9 mouse cellular contexts compared by ENCODE assay signal in genomic region chr10:122008731-122009391, GRCm38 (mm10). TPM values are rescaled to one million over a fixed set of nuclear protein-coding genes. Genes with fewer than 3 reads are reported as not detected.
DNase-seq lines count a peak whose midpoint lies in the region; ATAC-seq lines count a peak whose summit lies in the region.
"Had no signal": no experiment of that assay in that cellular context is flagged by ENCODE, and none has a peak within 500 bp of the region (broad histone marks: within the 10 kb centered on the region; RNA-seq: fewer than 3 reads in every experiment).

No protein-coding gene starts in this region.

- no peak overlapping the region for H3K9ac ChIP-seq in forebrain, embryonic 16.5 days (replicated peaks; ENCODE audit: low read depth, low read length)
- no peak overlapping the region for H3K9ac ChIP-seq in forebrain, embryonic 13.5 days
- H3K9ac ChIP-seq in midbrain, embryonic 11.5 days (ENCODE audit: low read length) = no peak overlapping the region

- no peaks in the 10 kb centered on the region for H3K27me3 ChIP-seq in forebrain, embryonic 16.5 days (replicated peaks; ENCODE audit: control insufficient read depth, insufficient read depth, low read length)
- no peaks in the 10 kb centered on the region for H3K27me3 ChIP-seq in forebrain, embryonic 13.5 days
- H3K27me3 ChIP-seq in limb, embryonic 10.5 days (ENCODE audit: low read depth, poor library complexity, severe bottlenecking) = no peaks in the 10 kb centered on the region
- H3K27me3 ChIP-seq in midbrain, embryonic 11.5 days (ENCODE audit: control insufficient read depth, insufficient read depth, low read length) = no peaks in the 10 kb centered on the region
- H3K27me3 ChIP-seq: CH12.LX had no signal

- H3K4me3 ChIP-seq in forebrain, embryonic 16.5 days (replicated peaks; ENCODE audit: low read length) = no peak overlapping the region
- no peak overlapping the region for H3K4me3 ChIP-seq in forebrain, embryonic 13.5 days
- H3K4me3 ChIP-seq in limb, embryonic 10.5 days = no peak overlapping the region
- H3K4me3 ChIP-seq in midbrain, embryonic 11.5 days (ENCODE audit: low read depth, low read length) = no peak overlapping the region

- no peak overlapping the region for H3K4me2 ChIP-seq in forebrain, embryonic 16.5 days (ENCODE audit: low read length)
- no peak overlapping the region for H3K4me2 ChIP-seq in forebrain, embryonic 13.5 days
- H3K4me2 ChIP-seq in midbrain, embryonic 11.5 days = no peak overlapping the region

- WGBS in forebrain, embryonic 16.5 days = 60% methylated on average over 12 of the region's 12 CpGs
- 71% methylated on average over 12 of the region's 12 CpGs for WGBS in forebrain, embryonic 13.5 days
- 73% methylated on average over 12 of the region's 12 CpGs for WGBS in limb, embryonic 10.5 days
- 72% methylated on average over 12 of the region's 12 CpGs for WGBS in midbrain, embryonic 11.5 days

- intact Hi-C loops in heart, postnatal 10 days (cut with DNase I) = loop anchor here (5.0 kb wide), 1 partner anchor 38 kb away; the partner anchor contains the start of gene Srgap1

- H3K36me3 ChIP-seq in forebrain, embryonic 16.5 days (ENCODE audit: control insufficient read depth, insufficient read depth) = no peaks in the 10 kb centered on the region
- H3K36me3 ChIP-seq in forebrain, embryonic 13.5 days (ENCODE audit: poor library complexity, severe bottlenecking) = no peaks in the 10 kb centered on the region
- H3K36me3 ChIP-seq in limb, embryonic 10.5 days = no peaks in the 10 kb centered on the region
- H3K36me3 ChIP-seq in midbrain, embryonic 11.5 days (ENCODE audit: control insufficient read depth, insufficient read depth, low read length) = no peaks in the 10 kb centered on the region

- H3K4me1 ChIP-seq in forebrain, embryonic 16.5 days (replicated peaks; ENCODE audit: control insufficient read depth, insufficient read depth, low read length) = peaks cover 19% of the 10 kb centered on the region
- H3K4me1 ChIP-seq in forebrain, embryonic 13.5 days = peaks cover 24% of the 10 kb centered on the region
- H3K4me1 ChIP-seq in limb, embryonic 10.5 days = peaks cover 12% of the 10 kb centered on the region
- H3K4me1 ChIP-seq in midbrain, embryonic 11.5 days (ENCODE audit: control insufficient read depth, insufficient read depth, low read length) = peaks cover 5% of the 10 kb centered on the region; the same call in 1 of the 2 replicates

- H3K9me3 ChIP-seq in forebrain, embryonic 16.5 days (ENCODE audit: control insufficient read depth, low read length) = no peaks in the 10 kb centered on the region
- no peaks in the 10 kb centered on the region for H3K9me3 ChIP-seq in forebrain, embryonic 13.5 days (replicated peaks)
- no peaks in the 10 kb centered on the region for H3K9me3 ChIP-seq in limb, embryonic 10.5 days (replicated peaks)
- H3K9me3 ChIP-seq in midbrain, embryonic 11.5 days (ENCODE audit: control insufficient read depth, low read length) = no peaks in the 10 kb centered on the region

- H3K27ac ChIP-seq in forebrain, embryonic 16.5 days (ENCODE audit: low read length) = no peak overlapping the region
- no peak overlapping the region for H3K27ac ChIP-seq in forebrain, embryonic 13.5 days
- H3K27ac ChIP-seq in limb, embryonic 10.5 days = peak overlapping the region; percentile 47
- H3K27ac ChIP-seq in midbrain, embryonic 11.5 days (ENCODE audit: low read depth, low read length) = peak overlapping the region; percentile 44; the same call in 1 of the 2 replicates

- ATAC-seq in forebrain, embryonic 16.5 days = peak; percentile 34
- ATAC-seq in forebrain, embryonic 13.5 days = no peak
- ATAC-seq in midbrain, embryonic 11.5 days (ENCODE audit: low FRiP score) = peak; percentile 58; the same call in 1 of the 2 replicates

- DNase-seq in brain, adult 2 months (ENCODE audit: low read depth, low spot score) = peak; percentile 59
- DNase-seq in heart, postnatal 10 days = peak; percentile 43 to 66
- no peak for DNase-seq in limb, embryonic 10.5 days (ENCODE audit: low spot score)
- DNase-seq in midbrain, embryonic 11.5 days (ENCODE audit: low spot score, missing footprints) = no peak
- no peak for DNase-seq in urinary bladder, adult 2 months (ENCODE audit: low spot score)
- no peak for DNase-seq in right cerebral cortex, postnatal 4 days

RNA-seq across cellular contexts. Expression of gene Srgap1, which starts 38.3 kb away (rescaled TPM):
- polyA plus RNA-seq in forebrain, embryonic 16.5 days (2015; fragmentation: Nextera tagmentation; extraction: Ambion mirVana) = 29.9 and 32.0 TPM in 2 replicates
- 22.2 and 24.6 TPM in 2 replicates for polyA plus RNA-seq in forebrain, embryonic 13.5 days (2015; fragmentation: Nextera tagmentation; extraction: Ambion mirVana)
- 1 to 10 TPM; 8.2 to 8.4 TPM for total RNA-seq in heart, postnatal 10 days (2021)
- 5.4 and 6.6 TPM in 2 replicates for polyA plus RNA-seq in limb, embryonic 10.5 days (2016; fragmentation: Nextera tagmentation; extraction: Ambion mirVana)
- 11.2 and 11.6 TPM in 2 replicates for polyA plus RNA-seq in midbrain, embryonic 11.5 days (2014; fragmentation: Nextera tagmentation; extraction: Ambion mirVana)
- polyA plus RNA-seq in urinary bladder, adult 2 months (2012; rRNA removed) = 4.9 and 5.2 TPM in 2 replicates
- total RNA-seq: CH12.LX had no signal

Comparison
In these comparisons a context has a peak if more than half of its experiments do, and no peak if none do; other contexts are left out.
1. H3K27ac ChIP-seq: peak in limb, embryonic 10.5 days (single experiment) and midbrain, embryonic 11.5 days (single experiment); none in forebrain, embryonic 16.5 days (single experiment) and forebrain, embryonic 13.5 days (single experiment).
2. DNase-seq: peak in brain, adult 2 months (single experiment) and heart, postnatal 10 days (2 of 2); none in limb, embryonic 10.5 days (single experiment), midbrain, embryonic 11.5 days (single experiment), urinary bladder, adult 2 months (single experiment) and right cerebral cortex, postnatal 4 days (single experiment).